Mouse (Mus musculus) small intestine, adult 2 months (tissue): ENCODE data around the gene Slc10a1. TPM values are rescaled to one million over a fixed set of nuclear protein-coding genes. Genes with fewer than 3 reads are reported as not detected.

Experiments used
- H3K27ac ChIP-seq: fragments of 200-500 bp; 2 replicates; pipeline ENCODE4 v1.5.1; 2012; ENCODE audit warnings: low read depth, low read length, control low read depth, inconsistent platforms; ENCODE audit not compliant: insufficient read depth
- H3K27me3 ChIP-seq: fragments of 200-500 bp; 2 replicates; pipeline ENCODE4 v1.6.1; 2012; ENCODE audit warnings: mild to moderate bottlenecking, moderate library complexity, low read length, inconsistent platforms; ENCODE audit not compliant: control insufficient read depth, insufficient read depth
- H3K36me3 ChIP-seq: fragments of 200-500 bp; 2 replicates; pipeline ENCODE4 v1.6.1; 2012; ENCODE audit warnings: mild to moderate bottlenecking, low read length, control low read depth, inconsistent platforms; ENCODE audit not compliant: control insufficient read depth, insufficient read depth
- H3K4me1 ChIP-seq: fragments of 200-500 bp; 2 replicates; pipeline ENCODE4 v1.6.1; 2012; ENCODE audit warnings: low read length, inconsistent platforms, mixed read lengths; ENCODE audit not compliant: control insufficient read depth, insufficient read depth, insufficient read length
- H3K4me3 ChIP-seq: fragments of 200-500 bp; 2 replicates; pipeline ENCODE4 v1.5.1; 2012; ENCODE audit warnings: low read depth, mild to moderate bottlenecking, control low read depth, inconsistent platforms, low read length, moderate library complexity
- CTCF ChIP-seq: fragments of 200-500 bp; IDR thresholded peaks from 2 replicates; pipeline ENCODE4 v1.5.1; 2012; ENCODE audit warnings: low read depth, mild to moderate bottlenecking, control low read depth, inconsistent platforms, low read length, moderate library complexity, mixed read lengths; ENCODE audit not compliant: insufficient replicate concordance, insufficient read length; ENCODE audit errors: extremely low read depth
- POLR2A ChIP-seq: fragments of 200-500 bp; IDR thresholded peaks from 2 replicates; pipeline ENCODE4 v1.6.1; 2012; ENCODE audit warnings: low read depth, mild to moderate bottlenecking, control low read depth, inconsistent platforms, low read length, moderate library complexity
- WGBS: fragments of 180-500 bp; shearing (Covaris S2); methylation state at CpG from one replicate; pipeline ENCODE4 v1.1.7; 2018; 5-methylcytosine and 5-hydroxymethylcytosine counted together
- polyA plus RNA-seq: library from polyadenylated mRNA; depleted of rRNA; stranded (reverse); fragments of >200 nt; gene quantifications from 2 replicates; pipeline ENCODE4 v1.2.3, GENCODE M21; 2012

Slc10a1 gene
- polyA plus RNA-seq, 1 experiment: not detected

GRCm38 (mm10) chr12:80927518-80927917 is 41.0 kb downstream of the Slc10a1 start:
- TF ChIP-seq CTCF: no peak
- TF ChIP-seq POLR2A: no peak
- Histone ChIP-seq H3K27me3 (no peaks in the 10 kb centered on the region), H3K36me3 (no peaks in the 10 kb centered on the region), H3K4me1 (peaks cover 31% of the 10 kb centered on the region; the same call in 1 of the 2 replicates), H3K4me3 (no peak overlapping the region), H3K27ac (peak overlapping the region; percentile 53; the same call in 1 of the 2 replicates)
- WGBS: 81% methylated on average over 1 of the region's 1 CpGs

- Histone ChIP-seq H3K36me3 (no peaks in the 10 kb centered on the region), H3K27ac (peak overlapping the region; percentile 61; the same call in 1 of the 2 replicates), H3K4me3 (no peak overlapping the region), H3K27me3 (no peaks in the 10 kb centered on the region), H3K4me1 (peaks cover 28% of the 10 kb centered on the region; the same call in 1 of the 2 replicates)
- WGBS: 25% methylated on average over 4 of the region's 4 CpGs
- TF ChIP-seq POLR2A (no peak), CTCF (no peak)
These were observed 42.0 kb downstream of the Slc10a1 start for GRCm38 (mm10) chr12:80926550-80926949.

- Histone ChIP-seq H3K27me3 (no peaks in the 10 kb centered on the region), H3K27ac (peak overlapping the region; percentile 83), H3K36me3 (no peaks in the 10 kb centered on the region), H3K4me1 (peaks cover 26% of the 10 kb centered on the region; the same call in 1 of the 2 replicates), H3K4me3 (no peak overlapping the region)
- 31% methylated on average over 7 of the region's 7 CpGs for WGBS
- TF ChIP-seq POLR2A (no peak), CTCF (no peak)
These were observed 42.6 kb downstream of the Slc10a1 start for GRCm38 (mm10) chr12:80925919-80926318.

- Histone ChIP-seq H3K27me3 (no peaks in the 10 kb centered on the region), H3K36me3 (no peaks in the 10 kb centered on the region), H3K4me3 (no peak overlapping the region), H3K27ac (peak overlapping the region; percentile 89), H3K4me1 (peaks cover 19% of the 10 kb centered on the region; the same call in 1 of the 2 replicates)
- TF ChIP-seq POLR2A (no peak), CTCF (no peak)
- 22% methylated on average over 3 of the region's 3 CpGs for WGBS
These were observed 44.3 kb downstream of the Slc10a1 start for GRCm38 (mm10) chr12:80924205-80924604.

GRCm38 (mm10) chr12:80923602-80924001 is 44.9 kb downstream of the Slc10a1 start:
- Histone ChIP-seq H3K27ac (peak overlapping the region; percentile 89), H3K4me3 (no peak overlapping the region), H3K27me3 (no peaks in the 10 kb centered on the region), H3K4me1 (peaks cover 18% of the 10 kb centered on the region; the same call in 1 of the 2 replicates), H3K36me3 (no peaks in the 10 kb centered on the region)
- WGBS: 23% methylated on average over 5 of the region's 5 CpGs
- TF ChIP-seq POLR2A (no peak), CTCF (no peak)

- H3K4me3 ChIP-seq: peak overlapping the region; percentile 16
- 0 out of 2 replicates have a peak overlapping the region, but pooled peaks have one; percentile 89 for H3K27ac ChIP-seq
- TF ChIP-seq CTCF: no peak
- TF ChIP-seq POLR2A: no peak
- peaks cover 18% of the 10 kb centered on the region; the same call in 1 of the 2 replicates for H3K4me1 ChIP-seq
- no peaks in the 10 kb centered on the region for H3K27me3 ChIP-seq
- H3K36me3 ChIP-seq: no peaks in the 10 kb centered on the region
- 14% methylated on average over 7 of the region's 7 CpGs for WGBS
These were observed 45.6 kb downstream of the Slc10a1 start for GRCm38 (mm10) chr12:80922869-80923268.

- Histone ChIP-seq H3K4me1 (peaks cover 16% of the 10 kb centered on the region; the same call in 1 of the 2 replicates), H3K27ac (no peak overlapping the region), H3K36me3 (no peaks in the 10 kb centered on the region), H3K27me3 (no peaks in the 10 kb centered on the region), H3K4me3 (no peak overlapping the region)
- no peak for TF ChIP-seq CTCF
- TF ChIP-seq POLR2A: no peak
- WGBS: 90% methylated on average over 5 of the region's 5 CpGs
These were observed 47.2 kb downstream of the Slc10a1 start for GRCm38 (mm10) chr12:80921301-80921700.
